Mouse (Mus musculus) forebrain, embryonic 13.5 days (tissue): Measurements from ENCODE around the gene Zfpl1. TPM values are rescaled to one million over a fixed set of nuclear protein-coding genes. Genes with fewer than 3 reads are reported as not detected.

Experiments used
- microRNA-seq: library from miRNA; unstranded; fragments of <30 nt; microRNA quantifications from one replicate; pipeline ENCODE4, GENCODE M21; 2016
- polyA plus RNA-seq: library from polyadenylated mRNA; unstranded; fragments of >200 nt; fragmentation: Nextera tagmentation; extraction: Ambion mirVana; gene quantifications from 2 replicates; pipeline ENCODE4 v1.2.1, GENCODE M21; 2015

Zfpl1 gene
- polyA plus RNA-seq, 1 experiment from 2014 or later = 71.7 TPM

Small RNA genes within 50 kb of the gene (microRNA-seq; reads per million reads assigned to microRNA genes)
- 1.1 reads per million for gene Mir6988

Other genes with a start within 250 kb of the Zfpl1 start
- gene Frmd8, start 209.7 kb downstream of the Zfpl1 start, polyA plus RNA-seq = 21.7 and 26.2 TPM in 2 replicates
- gene Slc25a45, start 207.1 kb downstream of the Zfpl1 start, polyA plus RNA-seq = 1.2 and 1.4 TPM in 2 replicates
- gene Tigd3, start 190.8 kb downstream of the Zfpl1 start, polyA plus RNA-seq = 13.1 and 15.5 TPM in 2 replicates
- gene Dpf2, start 171.9 kb downstream of the Zfpl1 start, polyA plus RNA-seq = 147 and 169 TPM in 2 replicates
- gene Cdc42ep2, start 160.1 kb downstream of the Zfpl1 start, polyA plus RNA-seq = 4.2 and 4.6 TPM in 2 replicates
- 52.6 and 55.9 TPM in 2 replicates for gene Pola2, start 120.8 kb downstream of the Zfpl1 start, polyA plus RNA-seq
- gene Slc22a20, start 98.8 kb downstream of the Zfpl1 start, polyA plus RNA-seq = not detected in 2 replicates
- 1.0 and 1.1 TPM in 2 replicates for gene Capn1, start 69.1 kb downstream of the Zfpl1 start, polyA plus RNA-seq
- gene Syvn1, start 38.4 kb downstream of the Zfpl1 start, polyA plus RNA-seq = 23.8 and 26.0 TPM in 2 replicates
- 75.6 and 80.7 TPM in 2 replicates for gene Mrpl49, start 27.2 kb downstream of the Zfpl1 start, polyA plus RNA-seq
- 677 and 758 TPM in 2 replicates for gene Fau, start 27.1 kb downstream of the Zfpl1 start, polyA plus RNA-seq
- gene Znhit2, start 23.8 kb downstream of the Zfpl1 start, polyA plus RNA-seq = 31.1 and 33.7 TPM in 2 replicates
- 28.3 and 30.3 TPM in 2 replicates for gene Tm7sf2, start 16.6 kb downstream of the Zfpl1 start, polyA plus RNA-seq
- 70.7 and 85.7 TPM in 2 replicates for gene Vps51, start 7.7 kb downstream of the Zfpl1 start, polyA plus RNA-seq
- gene Tmem262, start 4.9 kb downstream of the Zfpl1 start, polyA plus RNA-seq = not detected in 2 replicates
- gene Gm28374, start 2.7 kb downstream of the Zfpl1 start, polyA plus RNA-seq = 1.9 and 3.1 TPM in 2 replicates
- gene Cdca5, start within 50 bp of the Zfpl1 start, polyA plus RNA-seq = 44.6 and 45.8 TPM in 2 replicates
- 0.36 and 0.63 TPM in 2 replicates for gene AC131692.1, start 9.5 kb upstream of the Zfpl1 start, polyA plus RNA-seq
- 0.43 and 0.87 TPM in 2 replicates for gene Naaladl1, start 20.8 kb upstream of the Zfpl1 start, polyA plus RNA-seq
- gene Sac3d1, start 33.7 kb upstream of the Zfpl1 start, polyA plus RNA-seq = 45.4 and 46.4 TPM in 2 replicates
- gene Snx15, start 43.3 kb upstream of the Zfpl1 start, polyA plus RNA-seq = 32.5 and 35.0 TPM in 2 replicates
- not detected in 2 replicates for gene Batf2, start 56.0 kb upstream of the Zfpl1 start, polyA plus RNA-seq
- 86.1 and 87.1 TPM in 2 replicates for gene Arl2, start 56.6 kb upstream of the Zfpl1 start, polyA plus RNA-seq
- not detected in 2 replicates for gene Majin, start 99.4 kb upstream of the Zfpl1 start, polyA plus RNA-seq
- gene Gpha2, start 141.4 kb upstream of the Zfpl1 start, polyA plus RNA-seq = 0.31 TPM in 1 of 2 replicates, not detected in the other
- 53.7 and 58.8 TPM in 2 replicates for gene Ppp2r5b, start 150.9 kb upstream of the Zfpl1 start, polyA plus RNA-seq
- gene Atg2a, start 156.7 kb upstream of the Zfpl1 start, polyA plus RNA-seq = 8.9 and 9.7 TPM in 2 replicates
- 74.3 and 75.6 TPM in 2 replicates for gene Ehd1, start 191.8 kb upstream of the Zfpl1 start, polyA plus RNA-seq
- 0.22 and 0.39 TPM in 2 replicates for gene Cdc42bpg, start 221.5 kb upstream of the Zfpl1 start, polyA plus RNA-seq